Mouse (Mus musculus) midbrain, embryonic 11.5 days (tissue): ENCODE data around the gene Gm28036. TPM values are rescaled to one million over a fixed set of nuclear protein-coding genes. Genes with fewer than 3 reads are reported as not detected.
A peak's percentile ranks its signal among the peaks of the same experiment; 100 is the strongest.

Experiments
- ATAC-seq: fragments of 200-750 bp; cut with Nextera tagmentation; 2 replicates; pipeline ENCODE4 v1.8.0; 2017; ENCODE audit warnings: moderate TSS enrichment, moderate library complexity; ENCODE audit not compliant: low FRiP score
- DNase-seq: peaks from one replicate; pipeline ENCODE4 v3.0.0; 2015; ENCODE audit warnings: low spot score; ENCODE audit errors: missing footprints
- H3K27ac ChIP-seq: fragments of 300-500 bp; sonication (generic); 2 replicates; pipeline ENCODE4 v1.5.1; 2014; ENCODE audit warnings: low read depth, low read length
- H3K27me3 ChIP-seq: fragments of 300-500 bp; sonication (generic); 2 replicates; pipeline ENCODE4 v1.6.1; 2014; ENCODE audit warnings: mild to moderate bottlenecking, low read length, moderate library complexity, mixed read lengths; ENCODE audit not compliant: control insufficient read depth, insufficient read depth
- H3K36me3 ChIP-seq: fragments of 300-500 bp; sonication (generic); 2 replicates; pipeline ENCODE4 v1.6.1; 2014; ENCODE audit warnings: mild to moderate bottlenecking, low read length, moderate library complexity, mixed read lengths; ENCODE audit not compliant: control insufficient read depth, insufficient read depth
- H3K4me1 ChIP-seq: fragments of 300-500 bp; sonication (generic); 2 replicates; pipeline ENCODE4 v1.6.1; 2014; ENCODE audit warnings: low read length; ENCODE audit not compliant: control insufficient read depth, insufficient read depth
- H3K4me2 ChIP-seq: fragments of 300-500 bp; sonication (generic); 2 replicates; pipeline ENCODE4 v1.6.1; 2014; ENCODE audit warnings: mild to moderate bottlenecking, moderate library complexity
- H3K4me3 ChIP-seq: fragments of 300-500 bp; sonication (generic); 2 replicates; pipeline ENCODE4 v1.5.1; 2014; ENCODE audit warnings: low read depth, low read length
- H3K9ac ChIP-seq: fragments of 300-500 bp; sonication (generic); 2 replicates; pipeline ENCODE4 v1.6.1; 2014; ENCODE audit warnings: low read length
- H3K9me3 ChIP-seq: fragments of 300-500 bp; sonication (generic); 2 replicates; pipeline ENCODE4 v1.6.1; 2016; ENCODE audit warnings: low read length; ENCODE audit not compliant: control insufficient read depth
- WGBS: fragments of 180-500 bp; shearing (Covaris S2); extraction: QIAGEN DNeasy Blood & Tissue Kit; methylation state at CpG from one replicate; pipeline ENCODE4 v1.1.7; 2014; 5-methylcytosine and 5-hydroxymethylcytosine counted together
- polyA plus RNA-seq: library from polyadenylated mRNA; unstranded; fragments of >200 nt; fragmentation: Nextera tagmentation; extraction: Ambion mirVana; gene quantifications from 2 replicates; pipeline ENCODE4 v1.2.1, GENCODE M21; 2014

Gene Gm28036
- polyA plus RNA-seq, 1 experiment from 2014 or later: 19.6 TPM

GRCm38 (mm10) chr2:156091926-156092325 lies 35.0 kb downstream of the Gm28036 start:
- ATAC-seq: no peak
- Histone ChIP-seq H3K4me1 (peaks cover 9% of the 10 kb centered on the region), H3K4me2 (no peak overlapping the region), H3K4me3 (no peak overlapping the region), H3K27me3 (no peaks in the 10 kb centered on the region), H3K36me3 (peaks cover 3% of the 10 kb centered on the region), H3K9ac (no peak overlapping the region), H3K9me3 (no peaks in the 10 kb centered on the region), H3K27ac (no peak overlapping the region)
- 95% methylated on average over 5 of the region's 5 CpGs for WGBS
- DNase-seq: no peak

- WGBS: 77% methylated on average over 1 of the region's 1 CpGs
- Histone ChIP-seq H3K4me3 (no peak overlapping the region), H3K27me3 (no peaks in the 10 kb centered on the region), H3K9me3 (no peaks in the 10 kb centered on the region), H3K9ac (no peak overlapping the region), H3K4me1 (peaks cover 9% of the 10 kb centered on the region), H3K36me3 (no peaks in the 10 kb centered on the region), H3K27ac (no peak overlapping the region; the same call in 1 of the 2 replicates), H3K4me2 (no peak overlapping the region)
- peak; percentile 78 for ATAC-seq
- DNase-seq: no peak
These were observed 37.1 kb downstream of the Gm28036 start for GRCm38 (mm10) chr2:156089799-156090198.

GRCm38 (mm10) chr2:156087391-156088110 lies 39.3 kb downstream of the Gm28036 start:
- Histone ChIP-seq H3K9me3 (no peaks in the 10 kb centered on the region), H3K4me2 (no peak overlapping the region), H3K4me1 (peaks cover 9% of the 10 kb centered on the region), H3K36me3 (no peaks in the 10 kb centered on the region), H3K27me3 (no peaks in the 10 kb centered on the region), H3K27ac (no peak overlapping the region), H3K9ac (no peak overlapping the region), H3K4me3 (no peak overlapping the region)
- WGBS: 92% methylated on average over 7 of the region's 7 CpGs
- no peak for DNase-seq
- ATAC-seq: no peak

- no peaks in the 10 kb centered on the region for H3K4me1 ChIP-seq
- no peak overlapping the region for H3K27ac ChIP-seq
- WGBS: 93% methylated on average over 3 of the region's 3 CpGs
- no peak overlapping the region for H3K9ac ChIP-seq
- H3K4me2 ChIP-seq: no peak overlapping the region
- H3K9me3 ChIP-seq: no peaks in the 10 kb centered on the region
- no peaks in the 10 kb centered on the region for H3K27me3 ChIP-seq
- H3K36me3 ChIP-seq: no peaks in the 10 kb centered on the region
- H3K4me3 ChIP-seq: no peak overlapping the region
- ATAC-seq (no peak), DNase-seq (no peak)
These were observed 42.4 kb downstream of the Gm28036 start for GRCm38 (mm10) chr2:156084541-156084940.

GRCm38 (mm10) chr2:156080391-156080790 lies 46.5 kb downstream of the Gm28036 start:
- Histone ChIP-seq H3K4me3 (no peak overlapping the region), H3K4me1 (no peaks in the 10 kb centered on the region), H3K27me3 (no peaks in the 10 kb centered on the region), H3K4me2 (no peak overlapping the region), H3K27ac (no peak overlapping the region), H3K9me3 (no peaks in the 10 kb centered on the region), H3K9ac (no peak overlapping the region), H3K36me3 (peaks cover 20% of the 10 kb centered on the region)
- DNase-seq: no peak
- ATAC-seq: no peak
- 89% methylated on average over 7 of the region's 7 CpGs for WGBS

- ATAC-seq: no peak
- H3K27ac ChIP-seq: no peak overlapping the region
- H3K36me3 ChIP-seq: peaks cover 21% of the 10 kb centered on the region
These were observed 47.2 kb downstream of the Gm28036 start for GRCm38 (mm10) chr2:156079674-156080073.

GRCm38 (mm10) chr2:156079183-156079560 lies 47.7 kb downstream of the Gm28036 start:
- Histone ChIP-seq H3K27me3 (no peaks in the 10 kb centered on the region), H3K4me2 (no peak overlapping the region), H3K4me3 (no peak overlapping the region), H3K9me3 (no peaks in the 10 kb centered on the region), H3K4me1 (no peaks in the 10 kb centered on the region), H3K27ac (no peak overlapping the region), H3K9ac (no peak overlapping the region), H3K36me3 (peaks cover 21% of the 10 kb centered on the region)
- WGBS: 92% methylated on average over 8 of the region's 8 CpGs
- DNase-seq (no peak), ATAC-seq (no peak)

More at GRCm38 (mm10) chr2:156079674-156080073, 47.2 kb downstream of the Gm28036 start:
- H3K9me3 ChIP-seq: no peaks in the 10 kb centered on the region
- no peaks in the 10 kb centered on the region for H3K27me3 ChIP-seq
- H3K4me3 ChIP-seq: no peak overlapping the region
- WGBS: 70% methylated on average over 4 of the region's 4 CpGs
- DNase-seq: no peak
- no peak overlapping the region for H3K9ac ChIP-seq
- no peak overlapping the region for H3K4me2 ChIP-seq
- H3K4me1 ChIP-seq: no peaks in the 10 kb centered on the region

- peaks cover 25% of the 10 kb centered on the region for H3K36me3 ChIP-seq
- 91% methylated on average over 16 of the region's 16 CpGs for WGBS
- ATAC-seq (no peak), DNase-seq (no peak)
- H3K27ac ChIP-seq: no peak overlapping the region
- no peak overlapping the region for H3K4me3 ChIP-seq
- H3K4me1 ChIP-seq: no peaks in the 10 kb centered on the region
- no peak overlapping the region for H3K9ac ChIP-seq
- H3K9me3 ChIP-seq: no peaks in the 10 kb centered on the region
- no peaks in the 10 kb centered on the region for H3K27me3 ChIP-seq
- H3K4me2 ChIP-seq: no peak overlapping the region
These were observed 48.3 kb downstream of the Gm28036 start for GRCm38 (mm10) chr2:156078421-156079182.

GRCm38 (mm10) chr2:156077461-156077860 lies 49.4 kb downstream of the Gm28036 start:
- H3K27me3 ChIP-seq: no peaks in the 10 kb centered on the region
- WGBS: 93% methylated on average over 7 of the region's 7 CpGs
- H3K4me2 ChIP-seq: no peak overlapping the region
- no peak overlapping the region for H3K4me3 ChIP-seq
- H3K27ac ChIP-seq: no peak overlapping the region
- no peak for ATAC-seq
- no peaks in the 10 kb centered on the region for H3K4me1 ChIP-seq
- no peaks in the 10 kb centered on the region for H3K9me3 ChIP-seq
- no peak for DNase-seq
- H3K9ac ChIP-seq: no peak overlapping the region
- H3K36me3 ChIP-seq: peaks cover 29% of the 10 kb centered on the region
